Mouse (Mus musculus): Measurements from ENCODE around the gene Them5. TPM values are rescaled to one million over a fixed set of nuclear protein-coding genes. Genes with fewer than 3 reads are reported as not detected.

Gene Them5
- polyA plus RNA-seq, 1 experiment from 2014 or later: 0.86 TPM

- DNase-seq (ENCODE audit: low spot score) (no peak), ATAC-seq (no peak)
- Histone ChIP-seq H3K4me1 (ENCODE audit: control insufficient read depth, insufficient read depth, low read length) (no peaks in the 10 kb centered on the region), H3K27ac (ENCODE audit: low read depth, low read length) (no peak overlapping the region), H3K4me2 (ENCODE audit: low read length) (no peak overlapping the region), H3K9me3 (replicated peaks; ENCODE audit: control insufficient read depth, low read length) (no peaks in the 10 kb centered on the region), H3K36me3 (ENCODE audit: control insufficient read depth, insufficient read depth, low read length) (no peaks in the 10 kb centered on the region), H3K27me3 (replicated peaks; ENCODE audit: control insufficient read depth, insufficient read depth, low read length) (no peaks in the 10 kb centered on the region), H3K4me3 (ENCODE audit: low read depth, low read length) (no peak overlapping the region), H3K9ac (ENCODE audit: low read length) (no peak overlapping the region)
- 92% methylated on average over 5 of the region's 5 CpGs for WGBS
Measured at GRCm38 (mm10) chr3:94388047-94388446, 46.1 kb downstream of the Them5 start.

GRCm38 (mm10) chr3:94389420-94389819 lies 47.5 kb downstream of the Them5 start:
- no peaks in the 10 kb centered on the region for H3K9me3 ChIP-seq (replicated peaks; ENCODE audit: control insufficient read depth, low read length)
- H3K27me3 ChIP-seq (replicated peaks; ENCODE audit: control insufficient read depth, insufficient read depth, low read length): no peaks in the 10 kb centered on the region
- WGBS: 95% methylated on average over 16 of the region's 16 CpGs

DNA sequence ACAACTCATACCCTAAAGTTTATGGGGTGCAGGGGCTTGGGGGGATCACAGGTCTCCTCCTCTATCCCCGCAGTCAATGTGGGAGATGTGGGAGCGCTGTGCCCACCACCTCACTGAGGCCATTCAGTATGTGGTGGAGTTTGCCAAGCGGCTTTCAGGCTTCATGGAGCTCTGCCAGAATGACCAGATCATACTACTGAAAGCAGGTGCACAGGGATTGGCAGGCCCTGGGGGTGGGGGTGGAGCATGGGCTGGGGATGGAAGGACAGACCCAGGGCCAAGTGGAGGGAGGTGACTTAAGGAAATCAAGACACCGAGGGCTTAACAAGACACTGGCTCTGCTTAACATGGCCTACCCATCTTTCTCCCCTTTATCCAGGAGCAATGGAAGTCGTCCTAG lies 49.1 kb downstream of the Them5 start:
- ATAC-seq: no peak
- Histone ChIP-seq H3K9me3 (replicated peaks; ENCODE audit: control insufficient read depth, low read length) (no peaks in the 10 kb centered on the region), H3K27ac (ENCODE audit: low read depth, low read length) (no peak overlapping the region), H3K4me3 (ENCODE audit: low read depth, low read length) (no peak overlapping the region), H3K4me1 (ENCODE audit: control insufficient read depth, insufficient read depth, low read length) (no peaks in the 10 kb centered on the region), H3K4me2 (ENCODE audit: low read length) (no peak overlapping the region), H3K27me3 (replicated peaks; ENCODE audit: control insufficient read depth, insufficient read depth, low read length) (no peaks in the 10 kb centered on the region), H3K36me3 (ENCODE audit: control insufficient read depth, insufficient read depth, low read length) (no peaks in the 10 kb centered on the region), H3K9ac (ENCODE audit: low read length) (no peak overlapping the region)
- DNase-seq (ENCODE audit: low spot score): no peak
- WGBS: 87% methylated on average over 5 of the region's 5 CpGs

More at GRCm38 (mm10) chr3:94389420-94389819, 47.5 kb downstream of the Them5 start:
- no peak overlapping the region for H3K9ac ChIP-seq (ENCODE audit: low read length)
- no peak overlapping the region for H3K27ac ChIP-seq (ENCODE audit: low read depth, low read length)
- H3K36me3 ChIP-seq (ENCODE audit: control insufficient read depth, insufficient read depth, low read length): no peaks in the 10 kb centered on the region
- ATAC-seq (no peak), DNase-seq (ENCODE audit: low spot score) (no peak)
- H3K4me1 ChIP-seq (ENCODE audit: control insufficient read depth, insufficient read depth, low read length): no peaks in the 10 kb centered on the region
- no peak overlapping the region for H3K4me2 ChIP-seq (ENCODE audit: low read length)
- H3K4me3 ChIP-seq (ENCODE audit: low read depth, low read length): no peak overlapping the region

- Histone ChIP-seq H3K4me1 (ENCODE audit: control insufficient read depth, insufficient read depth, low read length) (no peaks in the 10 kb centered on the region), H3K9me3 (replicated peaks; ENCODE audit: control insufficient read depth, low read length) (no peaks in the 10 kb centered on the region), H3K36me3 (ENCODE audit: control insufficient read depth, insufficient read depth, low read length) (no peaks in the 10 kb centered on the region), H3K4me2 (ENCODE audit: low read length) (no peak overlapping the region), H3K27ac (ENCODE audit: low read depth, low read length) (no peak overlapping the region), H3K4me3 (ENCODE audit: low read depth, low read length) (no peak overlapping the region), H3K27me3 (replicated peaks; ENCODE audit: control insufficient read depth, insufficient read depth, low read length) (no peaks in the 10 kb centered on the region), H3K9ac (ENCODE audit: low read length) (no peak overlapping the region)
- ATAC-seq (no peak), DNase-seq (ENCODE audit: low spot score) (no peak)
- 87% methylated on average over 2 of the region's 2 CpGs for WGBS
Measured at GRCm38 (mm10) chr3:94392128-94392527, 50.2 kb downstream of the Them5 start.

DNA sequence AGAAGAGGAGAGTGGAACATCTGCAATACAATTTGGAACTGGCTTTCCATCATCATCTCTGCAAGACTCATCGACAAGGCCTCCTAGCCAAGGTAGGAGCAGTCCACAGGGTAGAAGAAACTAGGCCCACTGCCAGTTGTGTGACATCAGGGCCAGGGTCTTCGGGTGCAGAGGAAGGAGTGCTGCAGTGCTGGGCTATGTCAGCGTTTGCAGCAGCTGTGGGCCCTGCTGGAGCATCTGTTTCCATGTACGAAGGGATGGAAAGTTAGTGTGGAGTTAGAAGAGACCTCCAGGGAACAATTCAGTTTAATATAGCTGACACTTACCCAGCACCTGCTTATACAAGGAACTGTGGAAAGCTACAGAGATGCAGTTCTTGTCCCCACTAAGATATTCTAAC lies 51.1 kb downstream of the Them5 start:
- no peak for ATAC-seq
- H3K9me3 ChIP-seq (replicated peaks; ENCODE audit: control insufficient read depth, low read length): no peaks in the 10 kb centered on the region
- H3K4me1 ChIP-seq (ENCODE audit: control insufficient read depth, insufficient read depth, low read length): no peaks in the 10 kb centered on the region
- WGBS: 80% methylated on average over 4 of the region's 4 CpGs
- no peak overlapping the region for H3K9ac ChIP-seq (ENCODE audit: low read length)
- no peak overlapping the region for H3K27ac ChIP-seq (ENCODE audit: low read depth, low read length)
- DNase-seq (ENCODE audit: low spot score): no peak
- no peaks in the 10 kb centered on the region for H3K36me3 ChIP-seq (ENCODE audit: control insufficient read depth, insufficient read depth, low read length)
- H3K27me3 ChIP-seq (replicated peaks; ENCODE audit: control insufficient read depth, insufficient read depth, low read length): no peaks in the 10 kb centered on the region
- no peak overlapping the region for H3K4me3 ChIP-seq (ENCODE audit: low read depth, low read length)
- H3K4me2 ChIP-seq (ENCODE audit: low read length): no peak overlapping the region

DNA sequence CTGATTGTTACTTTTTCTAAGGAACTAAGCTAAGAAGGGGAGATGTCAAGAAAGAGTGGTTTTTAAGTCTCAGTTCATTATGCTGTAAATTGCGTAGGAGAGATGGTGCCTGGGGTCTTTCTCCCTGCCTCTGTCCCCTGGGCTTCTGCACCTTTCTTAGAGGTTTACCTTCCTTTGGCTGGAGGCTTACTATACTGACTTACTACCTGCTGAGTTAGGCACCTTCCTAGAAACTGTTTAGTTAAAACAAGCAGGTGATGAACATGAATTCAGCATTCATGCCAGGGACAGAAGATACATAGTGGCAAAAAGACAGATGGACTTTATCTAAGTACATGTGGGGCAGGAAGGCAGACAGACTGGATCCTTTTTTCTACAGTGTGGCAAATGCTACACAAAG lies 54.4 kb downstream of the Them5 start:
- Histone ChIP-seq H3K4me2 (ENCODE audit: low read length) (no peak overlapping the region), H3K4me1 (ENCODE audit: control insufficient read depth, insufficient read depth, low read length) (peaks cover 8% of the 10 kb centered on the region; the same call in 1 of the 2 replicates), H3K27me3 (replicated peaks; ENCODE audit: control insufficient read depth, insufficient read depth, low read length) (no peaks in the 10 kb centered on the region), H3K36me3 (ENCODE audit: control insufficient read depth, insufficient read depth, low read length) (no peaks in the 10 kb centered on the region), H3K9me3 (replicated peaks; ENCODE audit: control insufficient read depth, low read length) (no peaks in the 10 kb centered on the region), H3K4me3 (ENCODE audit: low read depth, low read length) (no peak overlapping the region), H3K27ac (ENCODE audit: low read depth, low read length) (no peak overlapping the region), H3K9ac (ENCODE audit: low read length) (no peak overlapping the region)
- 64% methylated on average over 1 of the region's 1 CpGs for WGBS
- DNase-seq (ENCODE audit: low spot score) (no peak), ATAC-seq (no peak)

DNA sequence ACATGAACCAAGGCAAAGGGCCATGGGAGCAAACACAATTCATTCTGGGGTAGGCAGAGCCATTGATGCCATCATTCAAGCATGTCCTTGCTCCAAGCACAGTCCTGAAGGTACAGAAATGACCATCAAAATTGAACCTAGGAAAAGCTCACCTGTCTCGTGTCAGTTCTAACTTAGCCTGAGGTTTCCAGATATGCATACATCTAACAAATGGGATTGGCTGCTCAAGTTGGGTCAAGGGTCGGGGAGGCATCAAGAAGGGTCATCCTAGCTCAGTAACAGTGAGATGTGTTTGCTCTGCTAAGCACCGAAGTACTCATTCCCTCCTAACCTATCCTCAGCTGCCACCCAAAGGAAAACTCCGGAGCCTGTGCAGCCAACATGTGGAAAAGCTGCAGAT lies 55.0 kb downstream of the Them5 start:
- H3K4me3 ChIP-seq (ENCODE audit: low read depth, low read length): no peak overlapping the region
- no peaks in the 10 kb centered on the region for H3K9me3 ChIP-seq (replicated peaks; ENCODE audit: control insufficient read depth, low read length)
- H3K4me2 ChIP-seq (ENCODE audit: low read length): no peak overlapping the region
- DNase-seq (ENCODE audit: low spot score) (no peak), ATAC-seq (no peak)
- no peaks in the 10 kb centered on the region for H3K27me3 ChIP-seq (replicated peaks; ENCODE audit: control insufficient read depth, insufficient read depth, low read length)
- peaks cover 8% of the 10 kb centered on the region; the same call in 1 of the 2 replicates for H3K4me1 ChIP-seq (ENCODE audit: control insufficient read depth, insufficient read depth, low read length)
- no peak overlapping the region for H3K9ac ChIP-seq (ENCODE audit: low read length)
- WGBS: 89% methylated on average over 4 of the region's 4 CpGs
- no peak overlapping the region for H3K27ac ChIP-seq (ENCODE audit: low read depth, low read length)
- no peaks in the 10 kb centered on the region for H3K36me3 ChIP-seq (ENCODE audit: control insufficient read depth, insufficient read depth, low read length)

Other genes starting within 250 kb of the Them5 start
- not detected in 2 replicates for gene Gm10696, start 163.9 kb upstream of the Them5 start, polyA plus RNA-seq (2014; fragmentation: Nextera tagmentation; extraction: Ambion mirVana)
- gene Gm5286, start 145.4 kb upstream of the Them5 start, polyA plus RNA-seq (2014; fragmentation: Nextera tagmentation; extraction: Ambion mirVana): not detected in 2 replicates
- not detected in 2 replicates for gene Gm4778, start 78.1 kb upstream of the Them5 start, polyA plus RNA-seq (2014; fragmentation: Nextera tagmentation; extraction: Ambion mirVana)
- 38.6 and 38.8 TPM in 2 replicates for gene Them4, start 32.0 kb upstream of the Them5 start, polyA plus RNA-seq (2014; fragmentation: Nextera tagmentation; extraction: Ambion mirVana)
- 1.5 TPM in 2 replicates for gene C2cd4d, start 20.3 kb downstream of the Them5 start, polyA plus RNA-seq (2014; fragmentation: Nextera tagmentation; extraction: Ambion mirVana)
- 1.0 and 1.4 TPM in 2 replicates for gene Rorc, start 30.7 kb downstream of the Them5 start, polyA plus RNA-seq (2014; fragmentation: Nextera tagmentation; extraction: Ambion mirVana)
- 0.33 and 0.42 TPM in 2 replicates for gene Lingo4, start 56.4 kb downstream of the Them5 start, polyA plus RNA-seq (2014; fragmentation: Nextera tagmentation; extraction: Ambion mirVana)
- gene Tdrkh, start 71.2 kb downstream of the Them5 start, polyA plus RNA-seq (2014; fragmentation: Nextera tagmentation; extraction: Ambion mirVana): 59.8 and 61.9 TPM in 2 replicates
- gene Mrpl9, start 101.2 kb downstream of the Them5 start, polyA plus RNA-seq (2014; fragmentation: Nextera tagmentation; extraction: Ambion mirVana): 57.2 and 58.6 TPM in 2 replicates
- 0.38 and 0.78 TPM in 2 replicates for gene Oaz3, start 101.8 kb downstream of the Them5 start, polyA plus RNA-seq (2014; fragmentation: Nextera tagmentation; extraction: Ambion mirVana)
- 301 and 306 TPM in 2 replicates for gene Celf3, start 136.2 kb downstream of the Them5 start, polyA plus RNA-seq (2014; fragmentation: Nextera tagmentation; extraction: Ambion mirVana)
- gene Riiad1, start 138.2 kb downstream of the Them5 start, polyA plus RNA-seq (2014; fragmentation: Nextera tagmentation; extraction: Ambion mirVana): 14.7 and 19.2 TPM in 2 replicates
- 42.8 and 45.3 TPM in 2 replicates for gene Snx27, start 240.6 kb downstream of the Them5 start, polyA plus RNA-seq (2014; fragmentation: Nextera tagmentation; extraction: Ambion mirVana)